Mouse (Mus musculus): ENCODE measurements at regions not wholly inside any gene's neighbourhood (a gene's known extent, or its start where the extent isn't known, plus 50 kb on each side); places are given as distances from the start of the nearest gene placed in this dataset.

- TF ChIP-seq CTCF (IDR thresholded peaks at IDR 0.05; ENCODE audit: low read depth, low read length) (no peak), POLR2A (IDR thresholded peaks at IDR 0.05; ENCODE audit: borderline replicate concordance, low read depth, low read length) (no peak)
Observed at GRCm38 (mm10) chr2:46239874-46240273, 1122.7 kb upstream of the Zeb2 start.

All from bone marrow macrophage, adult 2 months (primary cell).